Mouse (Mus musculus): ENCODE data around the gene Teddm1b. TPM values are rescaled to one million over a fixed set of nuclear protein-coding genes. Genes with fewer than 3 reads are reported as not detected.

Gene Teddm1b
- polyA plus RNA-seq, 1 experiment from 2014 or later = 0.28 TPM

- 20% methylated on average over 22 of the region's 22 CpGs for WGBS
- peak overlapping the region; percentile 86 for H3K27ac ChIP-seq (replicated peaks; ENCODE audit: low read depth, low read length)
- peaks cover 9% of the 10 kb centered on the region for H3K36me3 ChIP-seq (ENCODE audit: control insufficient read depth, insufficient read depth, low read length)
- peak overlapping the region; percentile 79 for H3K4me3 ChIP-seq (ENCODE audit: low read depth, low read length)
- H3K4me1 ChIP-seq (ENCODE audit: control insufficient read depth, insufficient read depth, low read length) = peaks cover 9% of the 10 kb centered on the region; the same call in 1 of the 2 replicates
- 0 out of 2 replicates have a peak, but pooled peaks have one; percentile 40 for ATAC-seq (ENCODE audit: insufficient number of reproducible peaks, low FRiP score, low TSS enrichment, low read depth)
- H3K4me2 ChIP-seq (ENCODE audit: low read depth, severe bottlenecking) = peak overlapping the region; percentile 85
- H3K27me3 ChIP-seq (ENCODE audit: control insufficient read depth, insufficient read depth, low read length) = no peaks in the 10 kb centered on the region
- peak overlapping the region; percentile 81 for H3K9ac ChIP-seq (ENCODE audit: low read length)
- DNase-seq (ENCODE audit: low spot score) = no peak
- no peaks in the 10 kb centered on the region for H3K9me3 ChIP-seq (ENCODE audit: control insufficient read depth, low read length)
Measured at GRCm38 (mm10) chr1:153898989-153899730, 25.0 kb downstream of the Teddm1b start.

GRCm38 (mm10) chr1:153899731-153900380 is 25.7 kb downstream of the Teddm1b start, which contains the start of the genes Glul and Teddm2:
Gene Glul, plus strand, starts transcription at chr1:153899944.
Gene Teddm2, minus strand, starts transcription at chr1:153900228.
- Histone ChIP-seq H3K36me3 (ENCODE audit: control insufficient read depth, insufficient read depth, low read length) (peaks cover 14% of the 10 kb centered on the region), H3K9me3 (ENCODE audit: control insufficient read depth, low read length) (no peaks in the 10 kb centered on the region), H3K27me3 (ENCODE audit: control insufficient read depth, insufficient read depth, low read length) (no peaks in the 10 kb centered on the region), H3K9ac (ENCODE audit: low read length) (peak within 1 kb of the TSS; percentile 82), H3K27ac (replicated peaks; ENCODE audit: low read depth, low read length) (peak within 1 kb of the TSS; percentile 86), H3K4me2 (ENCODE audit: low read depth, severe bottlenecking) (peak within 1 kb of the TSS; percentile 85), H3K4me3 (ENCODE audit: low read depth, low read length) (peak within 1 kb of the TSS; percentile 79), H3K4me1 (ENCODE audit: control insufficient read depth, insufficient read depth, low read length) (peaks cover 9% of the 10 kb centered on the region; the same call in 1 of the 2 replicates)
- peak; percentile 97 for DNase-seq (ENCODE audit: low spot score)
- under 1% methylated on average over 47 of the region's 51 CpGs for WGBS
- peak; percentile 97 for ATAC-seq (ENCODE audit: insufficient number of reproducible peaks, low FRiP score, low TSS enrichment, low read depth)

- Histone ChIP-seq H3K4me1 (ENCODE audit: control insufficient read depth, insufficient read depth, low read length) (peaks cover 9% of the 10 kb centered on the region; the same call in 1 of the 2 replicates), H3K27me3 (ENCODE audit: control insufficient read depth, insufficient read depth, low read length) (no peaks in the 10 kb centered on the region), H3K9me3 (ENCODE audit: control insufficient read depth, low read length) (no peaks in the 10 kb centered on the region), H3K4me2 (ENCODE audit: low read depth, severe bottlenecking) (peak overlapping the region; percentile 85), H3K4me3 (ENCODE audit: low read depth, low read length) (peak overlapping the region; percentile 79), H3K9ac (ENCODE audit: low read length) (peak overlapping the region; percentile 82), H3K36me3 (ENCODE audit: control insufficient read depth, insufficient read depth, low read length) (peaks cover 15% of the 10 kb centered on the region), H3K27ac (replicated peaks; ENCODE audit: low read depth, low read length) (peak overlapping the region; percentile 86)
- DNase-seq (ENCODE audit: low spot score) (no peak), ATAC-seq (ENCODE audit: insufficient number of reproducible peaks, low FRiP score, low TSS enrichment, low read depth) (peak; percentile 18; the same call in 1 of the 2 replicates)
- WGBS = under 1% methylated on average over 28 of the region's 36 CpGs
Measured at GRCm38 (mm10) chr1:153900381-153900780, 26.2 kb downstream of the Teddm1b start.

GRCm38 (mm10) chr1:153900860-153901730 is 26.9 kb downstream of the Teddm1b start:
- peak overlapping the region; percentile 85 for H3K4me2 ChIP-seq (ENCODE audit: low read depth, severe bottlenecking)
- 4% methylated on average over 25 of the region's 25 CpGs for WGBS
- ATAC-seq (ENCODE audit: insufficient number of reproducible peaks, low FRiP score, low TSS enrichment, low read depth) (no peak), DNase-seq (ENCODE audit: low spot score) (peak; percentile 37)
- H3K9ac ChIP-seq (ENCODE audit: low read length) = peak overlapping the region; percentile 82
- peaks cover 9% of the 10 kb centered on the region; the same call in 1 of the 2 replicates for H3K4me1 ChIP-seq (ENCODE audit: control insufficient read depth, insufficient read depth, low read length)
- no peak overlapping the region for H3K27ac ChIP-seq (replicated peaks; ENCODE audit: low read depth, low read length)
- no peaks in the 10 kb centered on the region for H3K27me3 ChIP-seq (ENCODE audit: control insufficient read depth, insufficient read depth, low read length)
- peak overlapping the region; percentile 79 for H3K4me3 ChIP-seq (ENCODE audit: low read depth, low read length)
- H3K36me3 ChIP-seq (ENCODE audit: control insufficient read depth, insufficient read depth, low read length) = peaks cover 15% of the 10 kb centered on the region
- H3K9me3 ChIP-seq (ENCODE audit: control insufficient read depth, low read length) = no peaks in the 10 kb centered on the region

- DNase-seq (ENCODE audit: low spot score) (no peak), ATAC-seq (ENCODE audit: insufficient number of reproducible peaks, low FRiP score, low TSS enrichment, low read depth) (no peak)
- Histone ChIP-seq H3K9ac (ENCODE audit: low read length) (no peak overlapping the region), H3K9me3 (ENCODE audit: control insufficient read depth, low read length) (no peaks in the 10 kb centered on the region), H3K4me1 (ENCODE audit: control insufficient read depth, insufficient read depth, low read length) (peaks cover 9% of the 10 kb centered on the region; the same call in 1 of the 2 replicates), H3K27me3 (ENCODE audit: control insufficient read depth, insufficient read depth, low read length) (no peaks in the 10 kb centered on the region), H3K27ac (replicated peaks; ENCODE audit: low read depth, low read length) (no peak overlapping the region), H3K4me2 (ENCODE audit: low read depth, severe bottlenecking) (no peak overlapping the region), H3K4me3 (ENCODE audit: low read depth, low read length) (no peak overlapping the region), H3K36me3 (ENCODE audit: control insufficient read depth, insufficient read depth, low read length) (peaks cover 29% of the 10 kb centered on the region)
- 92% methylated on average over 13 of the region's 13 CpGs for WGBS
Measured at GRCm38 (mm10) chr1:153903006-153903405, 28.9 kb downstream of the Teddm1b start.

GRCm38 (mm10) chr1:153904236-153904635 is 30.1 kb downstream of the Teddm1b start:
- no peak overlapping the region for H3K27ac ChIP-seq (replicated peaks; ENCODE audit: low read depth, low read length)
- no peak overlapping the region for H3K9ac ChIP-seq (ENCODE audit: low read length)
- H3K4me2 ChIP-seq (ENCODE audit: low read depth, severe bottlenecking) = no peak overlapping the region
- no peak for DNase-seq (ENCODE audit: low spot score)
- no peak for ATAC-seq (ENCODE audit: insufficient number of reproducible peaks, low FRiP score, low TSS enrichment, low read depth)
- H3K36me3 ChIP-seq (ENCODE audit: control insufficient read depth, insufficient read depth, low read length) = peaks cover 29% of the 10 kb centered on the region
- 92% methylated on average over 14 of the region's 14 CpGs for WGBS
- no peak overlapping the region for H3K4me3 ChIP-seq (ENCODE audit: low read depth, low read length)
- H3K9me3 ChIP-seq (ENCODE audit: control insufficient read depth, low read length) = no peaks in the 10 kb centered on the region
- H3K27me3 ChIP-seq (ENCODE audit: control insufficient read depth, insufficient read depth, low read length) = no peaks in the 10 kb centered on the region
- H3K4me1 ChIP-seq (ENCODE audit: control insufficient read depth, insufficient read depth, low read length) = peaks cover 9% of the 10 kb centered on the region; the same call in 1 of the 2 replicates

- H3K36me3 ChIP-seq (ENCODE audit: control insufficient read depth, insufficient read depth, low read length) = peaks cover 29% of the 10 kb centered on the region
- ATAC-seq (ENCODE audit: insufficient number of reproducible peaks, low FRiP score, low TSS enrichment, low read depth) = no peak
- 89% methylated on average over 3 of the region's 3 CpGs for WGBS
Measured at GRCm38 (mm10) chr1:153905884-153906283, 31.7 kb downstream of the Teddm1b start.

GRCm38 (mm10) chr1:153908208-153908607 is 34.1 kb downstream of the Teddm1b start:
- 97% methylated on average over 6 of the region's 6 CpGs for WGBS
- Histone ChIP-seq H3K4me1 (ENCODE audit: control insufficient read depth, insufficient read depth, low read length) (no peaks in the 10 kb centered on the region), H3K36me3 (ENCODE audit: control insufficient read depth, insufficient read depth, low read length) (peaks cover 24% of the 10 kb centered on the region), H3K9me3 (ENCODE audit: control insufficient read depth, low read length) (no peaks in the 10 kb centered on the region), H3K27me3 (ENCODE audit: control insufficient read depth, insufficient read depth, low read length) (no peaks in the 10 kb centered on the region), H3K27ac (replicated peaks; ENCODE audit: low read depth, low read length) (no peak overlapping the region), H3K4me3 (ENCODE audit: low read depth, low read length) (no peak overlapping the region), H3K4me2 (ENCODE audit: low read depth, severe bottlenecking) (no peak overlapping the region), H3K9ac (ENCODE audit: low read length) (no peak overlapping the region)
- DNase-seq (ENCODE audit: low spot score) (no peak), ATAC-seq (ENCODE audit: insufficient number of reproducible peaks, low FRiP score, low TSS enrichment, low read depth) (no peak)

More at GRCm38 (mm10) chr1:153905884-153906283, 31.7 kb downstream of the Teddm1b start:
- Histone ChIP-seq H3K9ac (ENCODE audit: low read length) (no peak overlapping the region), H3K9me3 (ENCODE audit: control insufficient read depth, low read length) (no peaks in the 10 kb centered on the region), H3K4me3 (ENCODE audit: low read depth, low read length) (no peak overlapping the region), H3K4me2 (ENCODE audit: low read depth, severe bottlenecking) (no peak overlapping the region), H3K4me1 (ENCODE audit: control insufficient read depth, insufficient read depth, low read length) (peaks cover 9% of the 10 kb centered on the region; the same call in 1 of the 2 replicates), H3K27ac (replicated peaks; ENCODE audit: low read depth, low read length) (no peak overlapping the region), H3K27me3 (ENCODE audit: control insufficient read depth, insufficient read depth, low read length) (no peaks in the 10 kb centered on the region)
- no peak for DNase-seq (ENCODE audit: low spot score)
